Mouse (Mus musculus) liver, postnatal 0 days (tissue): ENCODE data around the gene Dlx6. TPM values are rescaled to one million over a fixed set of nuclear protein-coding genes. Genes with fewer than 3 reads are reported as not detected.

ENCODE experiments used
- ATAC-seq: fragments of 200-750 bp; cut with Nextera tagmentation; 2 replicates; pipeline ENCODE4 v1.8.0; 2017; ENCODE audit warnings: mild to moderate bottlenecking, moderate library complexity
- DNase-seq: peaks from one replicate; pipeline ENCODE4 v3.0.0-alpha.2; 2016
- H3K27ac ChIP-seq: fragments of 300-500 bp; sonication (generic); 2 replicates; pipeline ENCODE4 v1.5.1; 2014; ENCODE audit warnings: antibody characterized with exemption, moderate library complexity, mild to moderate bottlenecking, low read depth
- H3K27me3 ChIP-seq: fragments of 300-500 bp; sonication (generic); 2 replicates; pipeline ENCODE4 v1.6.1; 2014; ENCODE audit warnings: low read length, control low read depth, mixed read lengths; ENCODE audit not compliant: insufficient read depth
- H3K36me3 ChIP-seq: fragments of 300-500 bp; sonication (generic); replicated peaks from 2 replicates; pipeline ENCODE4 v1.6.1; 2014; ENCODE audit warnings: mild to moderate bottlenecking, control low read depth, low read length, moderate library complexity, mixed read lengths; ENCODE audit not compliant: insufficient read depth
- H3K4me1 ChIP-seq: fragments of 300-500 bp; sonication (generic); 2 replicates; pipeline ENCODE4 v1.6.1; 2014; ENCODE audit warnings: antibody characterized with exemption, mild to moderate bottlenecking, control low read depth; ENCODE audit not compliant: insufficient read depth
- H3K4me2 ChIP-seq: fragments of 300-500 bp; sonication (generic); 2 replicates; pipeline ENCODE4 v1.6.1; 2014; ENCODE audit warnings: low read depth, mild to moderate bottlenecking, low read length, moderate library complexity, mixed read lengths
- H3K4me3 ChIP-seq: fragments of 300-500 bp; sonication (generic); 2 replicates; pipeline ENCODE4 v1.5.1; 2014; ENCODE audit warnings: low read depth, low read length
- H3K9ac ChIP-seq: fragments of 300-500 bp; sonication (generic); replicated peaks from 2 replicates; pipeline ENCODE4 v1.6.1; 2014; ENCODE audit warnings: mild to moderate bottlenecking, moderate library complexity
- H3K9me3 ChIP-seq: fragments of 300-500 bp; sonication (generic); 2 replicates; pipeline ENCODE4 v1.6.1; 2016; ENCODE audit warnings: mild to moderate bottlenecking, control low read depth, low read length, mixed read lengths
- CTCF ChIP-seq: sonication (generic); IDR thresholded peaks from 2 replicates; pipeline ENCODE4 v1.5.1; 2016; ENCODE audit warnings: antibody characterized with exemption, low read depth
- EP300 ChIP-seq: IDR thresholded peaks from 2 replicates; pipeline ENCODE4 v1.6.1; 2016; ENCODE audit warnings: antibody characterized with exemption, low read depth, mild to moderate bottlenecking
- WGBS: fragments of 180-500 bp; shearing (Covaris S2); extraction: QIAGEN DNeasy Blood & Tissue Kit; methylation state at CpG from one replicate; pipeline ENCODE4 v1.1.7; 2014; ENCODE audit not compliant: insufficient replicate concordance; 5-methylcytosine and 5-hydroxymethylcytosine counted together
- polyA plus RNA-seq: library from polyadenylated mRNA; unstranded; fragments of >200 nt; fragmentation: Nextera tagmentation; extraction: Ambion mirVana; gene quantifications from 2 replicates; pipeline ENCODE4 v1.2.1, GENCODE M21; 2015

The Dlx6 gene
- polyA plus RNA-seq, 1 experiment from 2014 or later, result not detected

GRCm38 (mm10) chr6:6869041-6869685, 6.0 kb downstream of the Dlx6 start:
- Histone ChIP-seq H3K27ac (no peak overlapping the region), H3K27me3 (peaks cover 92% of the 10 kb centered on the region), H3K9ac (no peak overlapping the region), H3K4me2 (no peak overlapping the region), H3K36me3 (no peaks in the 10 kb centered on the region), H3K4me1 (no peaks in the 10 kb centered on the region), H3K4me3 (no peak overlapping the region), H3K9me3 (no peaks in the 10 kb centered on the region)
- 6% methylated on average over 13 of the region's 13 CpGs for WGBS
- TF ChIP-seq EP300 (no peak), CTCF (no peak)
- DNase-seq (no peak), ATAC-seq (no peak)

GRCm38 (mm10) chr6:6869961-6870800, 7.0 kb downstream of the Dlx6 start:
- TF ChIP-seq CTCF (no peak), EP300 (no peak)
- no peaks in the 10 kb centered on the region for H3K9me3 ChIP-seq
- peaks cover 92% of the 10 kb centered on the region for H3K27me3 ChIP-seq
- no peak overlapping the region for H3K27ac ChIP-seq
- no peaks in the 10 kb centered on the region for H3K36me3 ChIP-seq
- ATAC-seq, result no peak
- no peak overlapping the region for H3K4me3 ChIP-seq
- H3K4me2 ChIP-seq, result no peak overlapping the region
- no peaks in the 10 kb centered on the region for H3K4me1 ChIP-seq
- DNase-seq, result no peak
- WGBS, result 2% methylated on average over 11 of the region's 11 CpGs
- no peak overlapping the region for H3K9ac ChIP-seq

- Histone ChIP-seq H3K36me3 (no peaks in the 10 kb centered on the region), H3K27me3 (peaks cover 92% of the 10 kb centered on the region), H3K27ac (no peak overlapping the region), H3K4me1 (no peaks in the 10 kb centered on the region), H3K9me3 (no peaks in the 10 kb centered on the region), H3K9ac (no peak overlapping the region), H3K4me2 (no peak overlapping the region), H3K4me3 (no peak overlapping the region)
- no peak for ATAC-seq
- DNase-seq, result no peak
- TF ChIP-seq CTCF (no peak), EP300 (no peak)
- whole genome bisulfite sequencing, result 2% methylated on average over 7 of the region's 7 CpGs
Measured at GRCm38 (mm10) chr6:6870876-6871420, 7.8 kb downstream of the Dlx6 start.

GRCm38 (mm10) chr6:6871692-6872091, 8.6 kb downstream of the Dlx6 start:
- ATAC-seq (no peak), DNase-seq (no peak)
- Histone ChIP-seq H3K4me2 (no peak overlapping the region), H3K4me1 (no peaks in the 10 kb centered on the region), H3K27ac (no peak overlapping the region), H3K4me3 (no peak overlapping the region), H3K36me3 (no peaks in the 10 kb centered on the region), H3K27me3 (peaks cover 94% of the 10 kb centered on the region), H3K9me3 (no peaks in the 10 kb centered on the region), H3K9ac (no peak overlapping the region)
- TF ChIP-seq EP300, result no peak
- TF ChIP-seq CTCF, result no peak
- 4% methylated on average over 5 of the region's 5 CpGs for WGBS

- TF ChIP-seq CTCF (no peak), EP300 (no peak)
- ATAC-seq, result no peak
- DNase-seq, result no peak
Measured at GRCm38 (mm10) chr6:6872873-6873272, 9.7 kb downstream of the Dlx6 start.

GRCm38 (mm10) chr6:6873476-6874072, 10.4 kb downstream of the Dlx6 start:
- Histone ChIP-seq H3K9me3 (no peaks in the 10 kb centered on the region), H3K4me1 (no peaks in the 10 kb centered on the region), H3K9ac (no peak overlapping the region), H3K4me2 (no peak overlapping the region), H3K27me3 (peaks cover 99% of the 10 kb centered on the region), H3K27ac (no peak overlapping the region), H3K4me3 (no peak overlapping the region), H3K36me3 (no peaks in the 10 kb centered on the region)
- ATAC-seq, result no peak
- DNase-seq, result no peak
- TF ChIP-seq EP300, result no peak
- WGBS, result 4% methylated on average over 19 of the region's 19 CpGs

More at GRCm38 (mm10) chr6:6872873-6873272, 9.7 kb downstream of the Dlx6 start:
- Histone ChIP-seq H3K27me3 (peaks cover 98% of the 10 kb centered on the region), H3K27ac (no peak overlapping the region), H3K9ac (no peak overlapping the region), H3K4me2 (no peak overlapping the region), H3K4me1 (no peaks in the 10 kb centered on the region), H3K36me3 (no peaks in the 10 kb centered on the region), H3K4me3 (no peak overlapping the region), H3K9me3 (no peaks in the 10 kb centered on the region)
- WGBS, result 3% methylated on average over 5 of the region's 5 CpGs
